Mouse (Mus musculus): Measurements from ENCODE around the gene Slc25a3. TPM values are rescaled to one million over a fixed set of nuclear protein-coding genes. Genes with fewer than 3 reads are reported as not detected.

The Slc25a3 gene
- total RNA-seq, 2 experiments from 2014 or later, result 557 to 570 TPM

DNA sequence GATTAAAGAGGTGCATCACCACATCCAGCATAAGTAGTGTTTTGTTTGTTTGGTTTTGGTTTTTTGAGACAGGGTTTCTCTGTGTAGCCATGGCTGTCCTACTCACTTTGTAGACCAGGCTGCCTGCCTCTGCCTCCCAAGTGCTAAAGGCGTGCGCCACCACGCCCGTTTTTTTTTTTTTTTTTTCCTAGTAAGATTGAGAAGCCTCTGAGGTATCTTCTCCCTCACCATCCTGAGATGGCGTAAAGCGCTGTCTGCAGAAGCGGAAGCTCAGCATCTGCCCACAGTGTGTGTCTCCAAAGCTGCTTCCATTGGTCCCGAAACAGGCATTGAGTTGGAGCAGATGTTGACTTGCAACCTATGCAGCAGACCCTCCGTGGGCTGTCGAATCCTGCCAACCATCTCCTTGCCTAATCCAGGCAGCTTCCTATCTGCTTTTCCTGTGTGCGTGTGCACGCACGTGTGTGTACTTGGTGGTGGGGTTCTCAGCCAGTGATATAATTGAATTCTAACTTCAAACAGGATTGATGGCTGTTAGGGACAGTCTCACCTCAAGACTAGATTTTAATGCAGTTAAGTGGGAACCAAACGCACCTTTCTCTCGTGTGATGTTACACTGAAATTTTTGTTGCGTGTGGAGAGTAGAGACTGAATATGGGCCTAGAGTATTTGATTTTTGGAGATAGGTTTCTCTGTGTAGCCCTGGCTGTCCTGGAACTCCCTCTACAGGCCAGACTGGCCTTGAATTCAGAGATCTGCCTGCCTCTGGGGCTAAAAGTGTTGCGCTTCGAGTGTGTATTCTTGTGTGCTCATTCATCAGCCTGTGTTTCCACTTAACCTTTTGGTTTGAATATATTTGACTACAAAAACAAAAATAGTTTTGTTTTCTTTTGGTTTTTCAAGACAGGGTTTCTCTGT is 19.7 kb upstream of the Slc25a3 start:
- DNase-seq (ENCODE audit: low spot score in 2 of 2), result no peak

DNA sequence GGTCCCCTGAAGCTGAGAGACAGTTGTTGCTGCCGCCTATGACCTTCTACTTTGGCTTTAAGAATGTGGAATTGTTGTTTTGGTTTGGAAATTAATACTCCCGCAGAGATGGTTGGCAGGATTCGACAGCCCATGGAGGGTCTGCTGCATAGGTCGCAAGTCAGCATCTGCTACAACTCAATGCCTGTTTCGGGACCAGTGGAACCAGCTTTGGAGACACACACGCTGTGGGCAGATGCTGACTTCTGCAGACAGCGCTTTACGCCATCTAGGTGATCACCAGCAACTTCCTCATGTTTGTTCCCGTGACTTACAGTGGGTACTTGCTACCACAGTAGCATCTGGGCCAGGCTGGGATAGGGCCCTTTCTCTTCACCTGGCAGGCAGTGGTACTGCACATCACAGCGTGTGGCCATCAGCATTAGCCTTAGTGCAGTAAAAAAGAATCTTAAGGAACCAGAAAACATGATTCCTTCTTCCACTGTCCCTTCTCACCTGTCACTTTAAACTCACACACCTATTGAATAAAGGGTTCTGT is 18.9 kb upstream of the Slc25a3 start:
- no peak for DNase-seq (ENCODE audit: low spot score in 2 of 2)

- DNase-seq (ENCODE audit: low spot score in 2 of 2), result no peak
These were observed 17.7 kb upstream of the Slc25a3 start for GRCm38 (mm10) chr10:91141564-91141963.

DNA sequence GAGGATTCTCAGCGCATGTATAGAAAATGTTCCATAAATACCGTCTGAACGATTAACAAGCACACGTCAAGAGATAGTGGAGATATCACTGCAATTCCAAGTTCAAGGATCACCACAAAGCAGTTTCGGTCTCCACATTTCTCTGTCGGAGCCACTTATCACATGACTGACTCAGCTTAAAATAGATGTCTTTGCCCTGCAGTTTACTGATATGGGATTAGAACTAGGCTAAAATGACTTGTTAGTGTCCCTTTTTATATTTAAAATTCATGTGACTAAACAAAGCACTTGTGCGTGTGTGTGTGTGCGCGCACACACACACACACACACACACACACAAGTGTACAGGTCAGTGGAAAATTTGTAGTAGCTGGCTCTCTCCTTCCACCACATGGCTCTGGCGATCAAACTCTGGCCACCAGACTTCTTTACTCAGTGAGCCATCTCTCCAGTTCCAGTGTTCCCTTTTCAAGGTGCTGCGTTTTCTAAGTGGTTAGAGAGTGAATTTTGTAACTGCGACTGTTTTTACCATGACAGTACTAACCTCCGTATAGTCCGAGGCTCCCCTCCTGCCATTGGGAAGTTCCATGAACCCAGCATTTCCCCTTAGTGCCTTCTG is 15.4 kb upstream of the Slc25a3 start:
- DNase-seq (ENCODE audit: low spot score in 2 of 2), result no peak

GRCm38 (mm10) chr10:91138317-91138716 is 14.5 kb upstream of the Slc25a3 start:
- DNase-seq (ENCODE audit: low spot score in 2 of 2), result no peak

- DNase-seq (ENCODE audit: low spot score in 2 of 2), result no peak
These were observed 13.5 kb upstream of the Slc25a3 start for GRCm38 (mm10) chr10:91137400-91137799.

GRCm38 (mm10) chr10:91135302-91135972 is 11.6 kb upstream of the Slc25a3 start:
- no peak for DNase-seq (ENCODE audit: low spot score in 2 of 2)

DNA sequence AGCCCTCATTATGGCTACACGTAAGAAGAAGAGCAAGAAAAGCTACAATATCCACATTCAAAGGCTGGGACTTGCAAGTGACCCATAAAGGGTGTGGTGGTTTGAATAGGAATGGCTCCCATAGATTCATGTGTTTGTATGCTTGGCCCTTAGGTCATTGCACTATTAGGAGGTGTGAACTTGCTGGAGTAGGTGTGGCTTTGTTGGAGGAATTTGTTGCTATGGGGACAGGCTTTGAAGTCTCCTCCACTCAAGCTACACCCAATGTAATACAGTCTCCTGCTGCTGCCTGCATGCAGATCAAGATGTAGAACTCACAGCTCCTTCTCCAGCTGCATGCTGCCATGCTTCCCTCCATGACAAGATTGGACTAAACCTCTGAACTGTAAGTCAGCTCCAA is 7.7 kb upstream of the Slc25a3 start:
- DNase-seq (ENCODE audit: low spot score in 2 of 2), result no peak

- DNase-seq (ENCODE audit: low spot score in 2 of 2), result no peak
These were observed 6.9 kb upstream of the Slc25a3 start for GRCm38 (mm10) chr10:91130792-91131191.

DNA sequence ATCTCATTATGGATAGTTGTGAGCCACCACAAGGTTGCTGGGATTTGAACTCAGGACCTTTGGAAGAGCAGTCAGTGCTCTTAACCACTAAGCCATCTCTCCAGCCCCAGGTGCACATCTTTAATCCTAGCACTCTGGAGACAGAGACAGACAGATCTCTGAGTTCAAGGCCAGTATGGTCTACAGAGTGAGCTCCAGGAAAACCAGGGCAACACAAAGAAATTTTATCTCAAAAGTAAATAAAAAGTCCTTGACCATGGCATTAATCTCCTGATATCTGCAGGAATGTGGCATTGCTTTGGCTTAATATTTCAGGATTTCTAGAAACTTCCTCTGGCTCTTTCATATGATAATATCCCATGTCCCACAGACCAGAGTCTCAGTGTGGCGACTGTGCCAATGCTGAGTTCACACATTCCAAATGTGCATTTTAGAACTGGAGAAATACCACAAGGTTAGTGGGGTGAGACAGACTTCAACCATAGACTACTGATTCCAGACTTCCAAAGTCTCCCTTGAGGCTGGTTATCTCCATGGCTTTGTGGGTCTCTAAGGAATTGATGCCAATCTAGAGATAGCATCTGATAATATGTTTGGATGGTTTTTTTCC is 4.8 kb upstream of the Slc25a3 start:
- DNase-seq (ENCODE audit: low spot score in 2 of 2), result no peak

DNA sequence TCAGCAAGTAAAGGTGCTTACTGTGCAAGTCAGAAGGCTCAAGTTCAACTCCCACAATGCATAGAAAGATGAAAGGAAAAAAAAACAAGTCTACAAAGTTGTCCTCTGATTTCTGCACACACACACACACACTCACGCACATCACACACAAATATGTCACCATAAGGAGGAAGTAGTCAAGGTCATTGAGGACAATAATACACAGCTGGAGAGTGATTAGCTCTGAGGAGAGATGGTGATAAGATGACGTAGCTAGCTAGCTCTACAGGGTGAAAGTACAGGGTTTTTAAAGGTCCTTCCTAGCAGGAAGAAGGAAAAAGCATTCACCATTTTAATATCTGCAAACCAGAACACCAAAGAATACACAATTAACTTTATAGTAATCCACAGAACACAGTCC is 3.5 kb upstream of the Slc25a3 start:
- no peak for DNase-seq (ENCODE audit: low spot score in 2 of 2)

DNA sequence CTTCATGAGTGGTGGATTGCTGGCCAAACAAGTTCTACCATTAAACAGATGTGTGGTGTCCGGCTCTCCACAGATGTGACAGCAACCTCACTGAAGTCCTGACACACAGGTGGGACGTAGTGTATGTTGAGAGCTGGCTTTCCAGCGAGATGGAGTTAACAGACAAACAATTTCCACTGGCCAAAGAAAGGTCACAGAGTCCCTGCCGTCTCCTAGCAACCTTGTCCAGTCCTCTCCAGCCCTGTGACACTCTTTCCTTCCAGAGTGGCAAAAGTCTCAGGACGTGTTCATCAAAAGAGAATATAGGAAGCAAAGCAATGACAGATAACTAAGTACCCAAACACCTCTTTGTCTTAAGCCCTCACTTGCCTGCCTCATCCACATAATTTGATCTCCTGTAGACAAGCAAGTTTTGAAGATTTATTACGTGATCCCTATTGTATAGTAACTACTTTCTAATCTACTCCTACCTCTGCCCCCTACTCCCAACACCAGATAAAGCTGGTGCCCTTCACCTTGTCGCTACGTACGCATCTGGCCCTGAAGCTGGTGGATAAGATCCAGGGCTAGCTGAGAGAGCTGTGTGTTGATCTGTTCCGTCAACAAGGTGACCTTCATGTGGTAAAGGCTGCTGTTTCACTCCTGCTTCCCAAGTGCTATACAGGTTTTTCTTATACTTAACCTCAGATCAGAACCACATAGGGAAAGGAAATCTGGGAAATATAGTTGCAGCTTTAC is 2.9 kb upstream of the Slc25a3 start:
- DNase-seq (ENCODE audit: low spot score in 2 of 2), result no peak

DNA sequence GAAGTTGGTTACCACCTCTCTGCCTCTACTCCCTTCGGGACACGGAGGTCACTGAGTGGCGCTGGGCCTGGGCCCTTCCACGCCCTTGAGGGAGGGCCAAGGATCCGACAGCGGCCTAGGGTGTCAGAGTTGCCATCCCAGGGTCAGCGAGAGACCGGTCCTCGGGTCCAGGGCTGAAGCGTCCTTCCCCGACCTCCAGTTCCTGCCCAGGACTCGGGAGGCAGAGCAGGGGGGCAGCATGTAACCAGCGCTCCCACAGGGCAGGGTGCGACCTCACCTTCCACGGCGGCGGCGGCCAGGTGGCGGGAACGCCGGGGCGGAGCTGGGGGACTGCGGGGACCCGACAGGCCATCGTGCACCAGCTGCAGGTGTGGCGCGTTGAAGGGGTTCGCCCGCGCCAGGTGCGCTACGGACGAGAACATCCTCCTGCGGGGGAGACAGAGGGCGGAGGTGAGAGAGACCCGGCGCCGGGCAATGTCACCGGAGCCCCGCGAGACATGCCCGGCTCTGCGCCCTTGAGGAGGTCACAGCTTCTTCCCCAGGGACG is 505 bp downstream of the Slc25a3 start:
- DNase-seq (ENCODE audit: low spot score in 2 of 2), result peak in 1 of 2 experiments; percentile 10

GRCm38 (mm10) chr10:91122646-91123045 is 1.2 kb downstream of the Slc25a3 start:
- DNase-seq (ENCODE audit: low spot score in 2 of 2), result no peak

- no peak for DNase-seq (ENCODE audit: low spot score in 2 of 2)
These were observed 6.9 kb downstream of the Slc25a3 start for GRCm38 (mm10) chr10:91116958-91117357.

- no peak for DNase-seq (ENCODE audit: low spot score in 2 of 2)
These were observed 14.0 kb downstream of the Slc25a3 start for GRCm38 (mm10) chr10:91109841-91110240.

DNA sequence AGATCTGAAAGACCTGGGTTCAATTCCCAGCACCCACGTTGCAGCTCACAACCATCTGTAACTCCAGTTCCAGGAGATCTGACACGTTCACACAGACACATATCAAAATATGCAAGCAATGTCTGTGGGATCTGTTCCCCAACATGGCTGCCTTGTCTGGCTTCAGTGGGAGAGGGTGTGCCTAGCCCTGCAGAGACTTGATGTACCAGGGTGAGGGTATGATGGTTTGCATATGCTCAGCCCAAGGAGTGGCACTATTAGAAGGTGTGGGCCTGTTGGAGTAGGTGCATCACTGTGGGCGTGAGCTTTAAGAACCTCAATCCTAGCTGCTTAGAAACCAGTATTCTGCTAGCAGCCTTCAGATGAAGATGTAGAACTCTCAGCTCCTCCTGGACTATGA is 17.9 kb downstream of the Slc25a3 start:
- no peak for DNase-seq (ENCODE audit: low spot score in 2 of 2)

DNA sequence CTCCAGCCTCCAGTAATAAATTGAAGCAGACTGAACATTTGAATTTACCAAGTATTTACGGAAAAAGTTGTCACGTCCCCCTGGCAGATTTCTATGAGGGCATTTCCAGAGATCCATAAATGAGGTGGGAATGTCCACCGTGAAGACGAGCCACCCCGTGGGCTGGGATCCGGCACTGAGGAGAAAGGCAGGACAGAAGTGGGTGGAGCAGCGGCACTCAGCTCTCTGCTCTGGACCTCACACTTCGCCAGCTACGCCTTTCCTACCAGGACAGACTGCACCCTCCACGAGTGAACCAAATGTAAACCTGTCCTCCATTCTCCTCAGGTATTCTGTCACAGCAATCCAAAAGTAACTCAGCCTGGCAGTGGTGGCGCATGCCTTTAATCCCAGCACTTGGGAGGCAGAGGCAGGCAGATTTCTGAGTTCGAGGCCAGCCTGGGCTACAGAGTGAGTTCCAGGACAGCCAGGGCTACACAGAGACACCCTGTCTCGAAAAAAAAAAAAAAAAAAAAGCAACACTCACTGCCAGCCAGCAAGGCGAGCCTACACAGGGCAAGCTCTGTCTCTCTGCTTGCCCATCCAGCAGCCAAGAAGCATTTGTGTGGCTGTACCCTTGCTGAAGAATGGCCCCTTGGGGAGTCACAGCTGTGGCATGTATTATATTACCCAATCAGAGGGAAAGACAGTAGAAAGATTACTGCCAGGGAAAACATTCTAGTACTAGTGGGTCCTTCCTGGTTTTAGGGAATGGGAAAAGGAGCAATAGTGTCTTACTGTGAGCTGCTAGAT is 20.9 kb downstream of the Slc25a3 start:
- no peak for DNase-seq (ENCODE audit: low spot score in 2 of 2)

GRCm38 (mm10) chr10:91101936-91102335 is 21.9 kb downstream of the Slc25a3 start:
- no peak for DNase-seq (ENCODE audit: low spot score in 2 of 2)

GRCm38 (mm10) chr10:91100101-91100500 is 23.8 kb downstream of the Slc25a3 start:
- DNase-seq (ENCODE audit: low spot score in 2 of 2), result no peak

Measured in left cerebral cortex, adult 18-20 months (tissue).